Comparison of ENCODE assay signal across 14 mouse cellular contexts in genomic region chr1:134100401-134100800, GRCm38 (mm10). TPM values are rescaled to one million over a fixed set of nuclear protein-coding genes. Genes with fewer than 3 reads are reported as not detected.
DNase-seq lines count a peak whose midpoint lies in the region; ATAC-seq and TF ChIP-seq lines count a peak whose summit lies in the region.
"Had no signal": no experiment of that assay in that cellular context is flagged by ENCODE, and none has a peak within 500 bp of the region (broad histone marks: within the 10 kb centered on the region; RNA-seq: fewer than 3 reads in every experiment).

No protein-coding gene starts in this region.

- H3K4me3 ChIP-seq in forebrain, embryonic 10.5 days = no peak overlapping the region
- no peak overlapping the region for H3K4me3 ChIP-seq in forebrain, embryonic 11.5 days (ENCODE audit: low read depth, low read length)
- no peak overlapping the region for H3K4me3 ChIP-seq in kidney, embryonic 15.5 days (replicated peaks)
- no peak overlapping the region for H3K4me3 ChIP-seq in brown adipose tissue, adult 24 weeks (ENCODE audit: insufficient read depth, low read depth, low read length)
- peak overlapping the region in 1 of 2 experiments; percentile 76; a peak in 1 of 4 replicates for H3K4me3 ChIP-seq in liver, embryonic 14.5 days (ENCODE audit: insufficient read depth in 1 of 2, low read depth in 2 of 2, low read length in 2 of 2)
- H3K4me3 ChIP-seq: neural tube, embryonic 12.5 days had no signal

- H3K27me3 ChIP-seq in forebrain, embryonic 10.5 days (ENCODE audit: poor library complexity, severe bottlenecking) = no peaks in the 10 kb centered on the region
- H3K27me3 ChIP-seq in forebrain, embryonic 11.5 days (ENCODE audit: control insufficient read depth, insufficient read depth, low read length) = no peaks in the 10 kb centered on the region
- H3K27me3 ChIP-seq in kidney, embryonic 15.5 days = no peaks in the 10 kb centered on the region
- H3K27me3 ChIP-seq in liver, embryonic 14.5 days (ENCODE audit: control insufficient read depth, insufficient read depth, low read length) = peaks cover 3% of the 10 kb centered on the region
- H3K27me3 ChIP-seq: neural tube, embryonic 12.5 days had no signal

- no peak for TF ChIP-seq CTCF in liver, embryonic 14.5 days (IDR thresholded peaks at IDR 0.05; ENCODE audit: low read depth)

- 0 out of 2 replicates have a peak overlapping the region, but pooled peaks have one; percentile 48 for H3K27ac ChIP-seq in forebrain, embryonic 10.5 days
- H3K27ac ChIP-seq in forebrain, embryonic 11.5 days (ENCODE audit: low read depth, low read length) = no peak overlapping the region
- H3K27ac ChIP-seq in kidney, embryonic 15.5 days = peak overlapping the region; percentile 94
- peak overlapping the region; percentile 99 for H3K27ac ChIP-seq in brown adipose tissue, adult 24 weeks (replicated peaks; ENCODE audit: low read depth, low read length)
- peak overlapping the region; percentile 17; the same call in 1 of the 2 replicates for H3K27ac ChIP-seq in liver, embryonic 14.5 days
- H3K27ac ChIP-seq: neural tube, embryonic 12.5 days had no signal

- no peak for TF ChIP-seq EP300 in liver, embryonic 14.5 days (IDR thresholded peaks at IDR 0.05; ENCODE audit: low read depth)

- no peak for ATAC-seq in forebrain, embryonic 11.5 days (replicated peaks; ENCODE audit: low FRiP score)
- no peak for ATAC-seq in kidney, embryonic 15.5 days (replicated peaks; ENCODE audit: low FRiP score)
- no peak for ATAC-seq in liver, embryonic 14.5 days (ENCODE audit: insufficient read depth)
- no peak for ATAC-seq in frontal cortex, adult (ENCODE audit: low TSS enrichment)
- ATAC-seq: intestine, postnatal 0 days had no signal

- no peak for DNase-seq in forebrain, embryonic 10.5 days (ENCODE audit: extremely low spot score, low spot score)
- no peak for DNase-seq in forebrain, embryonic 11.5 days (ENCODE audit: low spot score)
- DNase-seq in kidney, postnatal 4 days = no peak
- DNase-seq in liver, embryonic 14.5 days (ENCODE audit: low read depth in 3 of 3, low spot score in 3 of 3) = no peak
- DNase-seq in urinary bladder, postnatal 25 days (ENCODE audit: low spot score) = no peak
- DNase-seq: cerebellum, adult 8-10 months; lung, adult 2 months had no signal

- H3K4me2 ChIP-seq in forebrain, embryonic 11.5 days (ENCODE audit: low read depth, low read length, severe bottlenecking) = no peak overlapping the region
- H3K4me2 ChIP-seq in kidney, embryonic 15.5 days = no peak overlapping the region
- peak overlapping the region; percentile 93; the same call in 1 of the 2 replicates for H3K4me2 ChIP-seq in liver, embryonic 14.5 days (ENCODE audit: low read depth)

- no peak overlapping the region for H3K9ac ChIP-seq in forebrain, embryonic 11.5 days (ENCODE audit: low read length)
- H3K9ac ChIP-seq in kidney, embryonic 15.5 days = no peak overlapping the region
- no peak overlapping the region; the same call in 1 of the 2 replicates for H3K9ac ChIP-seq in liver, embryonic 14.5 days (replicated peaks)
- H3K9ac ChIP-seq: neural tube, embryonic 12.5 days had no signal

- 83% methylated on average over 5 of the region's 5 CpGs for WGBS in forebrain, embryonic 10.5 days
- WGBS in forebrain, embryonic 11.5 days = 90% methylated on average over 5 of the region's 5 CpGs
- WGBS in kidney, embryonic 15.5 days = 78% methylated on average over 5 of the region's 5 CpGs
- 65% methylated on average over 5 of the region's 5 CpGs for WGBS in liver, embryonic 14.5 days (ENCODE audit: insufficient replicate concordance)

- H3K9me3 ChIP-seq in forebrain, embryonic 10.5 days = no peaks in the 10 kb centered on the region
- no peaks in the 10 kb centered on the region for H3K9me3 ChIP-seq in forebrain, embryonic 11.5 days (ENCODE audit: control insufficient read depth, low read length)
- no peaks in the 10 kb centered on the region for H3K9me3 ChIP-seq in kidney, embryonic 15.5 days (replicated peaks)
- H3K9me3 ChIP-seq in liver, embryonic 14.5 days (ENCODE audit: control insufficient read depth, low read length) = no peaks in the 10 kb centered on the region
- H3K9me3 ChIP-seq: neural tube, embryonic 12.5 days had no signal

- peaks cover 58% of the 10 kb centered on the region for H3K4me1 ChIP-seq in forebrain, embryonic 10.5 days
- peaks cover 7% of the 10 kb centered on the region for H3K4me1 ChIP-seq in forebrain, embryonic 11.5 days (replicated peaks; ENCODE audit: control insufficient read depth, insufficient read depth, low read length)
- peaks cover 53% of the 10 kb centered on the region for H3K4me1 ChIP-seq in kidney, embryonic 15.5 days
- H3K4me1 ChIP-seq in brown adipose tissue, adult 24 weeks (ENCODE audit: control insufficient read depth, insufficient read depth, insufficient read length, low read length) = peaks cover 42% of the 10 kb centered on the region
- H3K4me1 ChIP-seq in liver, embryonic 14.5 days (replicated peaks; ENCODE audit: control insufficient read depth in 2 of 2, insufficient read depth in 2 of 2, low read length in 1 of 2) = peaks cover 45 to 49% of the 10 kb centered on the region in 2 experiments

- H3K36me3 ChIP-seq in forebrain, embryonic 10.5 days (replicated peaks) = no peaks in the 10 kb centered on the region
- H3K36me3 ChIP-seq in forebrain, embryonic 11.5 days (ENCODE audit: control insufficient read depth, insufficient read depth, low read length) = no peaks in the 10 kb centered on the region
- H3K36me3 ChIP-seq in kidney, embryonic 15.5 days = no peaks in the 10 kb centered on the region
- no peaks in the 10 kb centered on the region for H3K36me3 ChIP-seq in liver, embryonic 14.5 days (replicated peaks; ENCODE audit: control insufficient read depth, insufficient read depth, low read depth)
- H3K36me3 ChIP-seq: neural tube, embryonic 12.5 days had no signal

RNA-seq across cellular contexts. Expression of gene Chit1, which starts 10.6 kb away (rescaled TPM):
- not detected in 2 replicates for polyA plus RNA-seq in forebrain, embryonic 10.5 days (2016; fragmentation: Nextera tagmentation; extraction: Ambion mirVana)
- not detected in 2 replicates for polyA plus RNA-seq in forebrain, embryonic 11.5 days (2014; fragmentation: Nextera tagmentation; extraction: Ambion mirVana)
- polyA plus RNA-seq in kidney, embryonic 15.5 days (2015; fragmentation: Nextera tagmentation; extraction: Ambion mirVana) = 0.30 and 0.31 TPM in 2 replicates
- not detected in 2 replicates for polyA plus RNA-seq in brown adipose tissue, adult 24 weeks (2012; ENCODE audit: insufficient read depth, insufficient read length, missing spikeins)
- 0.08 and 0.09 TPM in 2 replicates for polyA plus RNA-seq in liver, embryonic 14.5 days (2012; rRNA removed)
- not detected in 2 replicates for polyA plus RNA-seq in liver, embryonic 14.5 days (2014; fragmentation: Nextera tagmentation; extraction: Ambion mirVana)
- polyA plus RNA-seq: embryonic facial prominence, embryonic 11.5 days; intestine, postnatal 0 days; midbrain, embryonic 11.5 days had no signal

RNA-seq across cellular contexts. Expression of gene Btg2, which starts 21.5 kb away (rescaled TPM):
- polyA plus RNA-seq in forebrain, embryonic 10.5 days (2016; fragmentation: Nextera tagmentation; extraction: Ambion mirVana) = 64.6 and 68.6 TPM in 2 replicates
- polyA plus RNA-seq in forebrain, embryonic 11.5 days (2014; fragmentation: Nextera tagmentation; extraction: Ambion mirVana) = 110 TPM in 2 replicates
- polyA plus RNA-seq in kidney, embryonic 15.5 days (2015; fragmentation: Nextera tagmentation; extraction: Ambion mirVana) = 31.1 and 32.2 TPM in 2 replicates
- polyA plus RNA-seq in brown adipose tissue, adult 24 weeks (2012; ENCODE audit: insufficient read depth, insufficient read length, missing spikeins) = 16.6 and 53.4 TPM in 2 replicates
- polyA plus RNA-seq in liver, embryonic 14.5 days (2012; rRNA removed) = 40.1 and 45.3 TPM in 2 replicates
- 78.2 and 85.2 TPM in 2 replicates for polyA plus RNA-seq in liver, embryonic 14.5 days (2014; fragmentation: Nextera tagmentation; extraction: Ambion mirVana)
